Mouse (Mus musculus) E14TG2a.4 (cell line): Measurements from ENCODE around the gene Gdpd4.

Experiments
- CTCF ChIP-seq: conservative IDR thresholded peaks from 2 replicates; pipeline ENCODE4 v1.5.1; 2014; ENCODE audit warnings: low read length
- NANOG ChIP-seq: IDR thresholded peaks from 2 replicates; pipeline ENCODE4 v1.6.1; 2014; ENCODE audit warnings: borderline replicate concordance, low read length, mixed read lengths
- POU5F1 ChIP-seq: IDR thresholded peaks from 2 replicates; pipeline ENCODE4 v1.6.1; 2014; ENCODE audit warnings: low read length, borderline replicate concordance

DNA sequence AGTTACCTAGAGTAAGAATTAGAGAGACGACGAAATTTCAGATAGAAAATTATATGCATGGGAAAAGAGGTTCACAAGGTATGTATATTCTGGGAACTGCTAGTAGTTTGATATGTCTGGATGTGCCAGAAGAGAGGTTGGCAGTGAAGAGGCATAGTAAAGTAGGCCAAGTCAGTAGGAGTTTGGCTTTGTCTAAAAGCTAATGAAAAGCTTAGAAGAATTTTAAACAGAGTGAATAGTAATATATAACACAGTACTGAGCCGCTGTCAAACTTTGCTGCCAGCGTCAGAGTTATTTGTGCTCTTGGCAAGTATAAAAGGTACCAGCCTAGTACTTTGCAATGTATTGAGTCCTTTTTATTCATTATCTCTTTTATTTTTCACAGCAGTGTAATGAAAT lies 47.4 kb upstream of the Gdpd4 start:
- TF ChIP-seq CTCF: no peak
- TF ChIP-seq NANOG: no peak
- no peak for TF ChIP-seq POU5F1
